Mouse (Mus musculus) bone marrow macrophage, adult 2 months (primary cell): ENCODE data around the gene Retnlg. TPM values are rescaled to one million over a fixed set of nuclear protein-coding genes. Genes with fewer than 3 reads are reported as not detected.
"Not testable (repeated sequence)": the region's sequence is repeated elsewhere in the genome, so short reads cannot be mapped to it uniquely, and the experiment has no call there.

Experiments
- H3K27ac ChIP-seq: 2 replicates; pipeline ENCODE4 v1.5.1; 2012; ENCODE audit warnings: low read depth, low read length; ENCODE audit not compliant: insufficient read depth
- H3K4me1 ChIP-seq: 2 replicates; pipeline ENCODE4 v1.6.1; 2012; ENCODE audit warnings: low read length; ENCODE audit not compliant: control insufficient read depth, insufficient read depth
- H3K4me3 ChIP-seq: 2 replicates; pipeline ENCODE4 v1.5.1; 2012; ENCODE audit warnings: mild to moderate bottlenecking, low read length, moderate library complexity; ENCODE audit not compliant: insufficient read depth
- CTCF ChIP-seq: IDR thresholded peaks from 2 replicates; pipeline ENCODE4 v1.5.1; 2012; ENCODE audit warnings: low read depth, mild to moderate bottlenecking, low read length, moderate library complexity
- POLR2A ChIP-seq: IDR thresholded peaks from 2 replicates; pipeline ENCODE4 v1.6.1; 2012; ENCODE audit warnings: mild to moderate bottlenecking, low read depth, low read length, borderline replicate concordance
- polyA plus RNA-seq: library from polyadenylated mRNA; stranded (reverse); fragments of >200 nt; gene quantifications from 2 replicates; pipeline ENCODE4 v1.2.4, GENCODE M21; 2012; ENCODE audit not compliant: missing spikeins, insufficient read depth, insufficient read length

Retnlg gene
- not detected in 2 replicates for polyA plus RNA-seq

DNA sequence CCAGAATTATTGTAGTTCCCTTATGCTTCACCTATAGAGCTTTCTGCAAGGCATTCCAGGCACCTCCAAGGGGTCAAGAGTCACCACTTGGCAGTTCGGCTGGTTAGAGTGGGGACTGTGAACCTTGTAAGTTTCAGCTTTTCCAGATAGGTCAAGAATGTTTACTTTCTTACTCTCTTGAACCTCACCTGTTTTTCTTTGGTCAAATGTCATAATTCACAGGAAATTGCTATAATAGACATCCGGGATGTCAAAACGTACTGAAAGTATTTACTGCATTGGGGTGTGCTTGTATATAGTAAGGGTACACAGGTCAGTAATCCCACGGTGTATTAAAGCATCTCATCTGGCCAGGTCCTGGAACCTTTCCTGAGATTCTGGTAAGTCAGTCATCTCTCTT, at the start of gene Retnlg:
Gene Retnlg, plus strand, starts transcription at position 301 of the 400 bp plus-strand sequence.
- Histone ChIP-seq H3K4me3 (no peak within 1 kb of the TSS), H3K27ac (no peak within 1 kb of the TSS), H3K4me1 (no peaks in the 10 kb centered on the region)
- no peak for TF ChIP-seq CTCF
- TF ChIP-seq POLR2A = no peak

DNA sequence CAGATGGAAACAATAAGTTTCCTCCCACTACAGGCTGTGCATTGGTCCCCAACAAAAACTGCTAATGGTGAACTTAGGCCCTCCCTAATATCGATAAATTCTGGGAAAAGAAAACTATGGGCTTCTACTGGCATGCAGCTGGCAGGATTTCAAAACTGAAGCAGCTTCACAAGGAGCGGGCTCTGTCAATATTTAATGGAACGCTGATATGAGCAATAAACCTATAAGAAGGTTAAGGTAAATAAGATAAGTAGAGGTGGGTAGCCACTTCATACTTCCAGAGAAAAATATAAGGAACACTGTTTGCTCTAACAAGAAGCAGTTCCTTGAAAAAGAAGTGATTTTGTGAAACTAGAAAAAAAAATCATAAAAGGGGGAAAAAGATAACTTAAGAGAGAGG, 45.9 kb upstream of the Retnlg start:
- TF ChIP-seq POLR2A (no peak), CTCF (no peak)

DNA sequence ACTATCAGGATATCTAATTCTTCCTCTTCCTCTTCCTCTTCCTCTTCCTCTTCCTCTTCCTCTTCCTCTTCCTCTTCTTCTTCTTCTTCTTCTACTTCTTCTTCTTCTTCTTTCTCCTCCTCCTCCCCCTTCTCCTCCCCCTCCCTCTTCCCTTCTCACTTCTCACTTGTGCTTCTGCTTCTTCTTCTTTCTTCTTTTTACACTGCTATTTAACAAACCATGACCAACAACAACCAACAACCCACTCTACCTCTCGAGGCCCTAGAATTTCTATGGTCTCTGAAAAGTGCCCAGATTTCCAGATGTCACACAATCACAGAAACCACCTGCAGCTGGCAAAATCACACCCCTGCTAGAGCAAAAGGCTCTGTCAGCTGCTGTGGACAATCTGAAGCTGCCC, 44.8 kb upstream of the Retnlg start:
- no peak overlapping the region for H3K27ac ChIP-seq
- TF ChIP-seq CTCF = no peak
- TF ChIP-seq POLR2A = no peak
- H3K4me1 ChIP-seq = no peaks in the 10 kb centered on the region
- no peak overlapping the region for H3K4me3 ChIP-seq

More for the DNA sequence above, 45.9 kb upstream of the Retnlg start:
- no peak overlapping the region for H3K27ac ChIP-seq
- no peaks in the 10 kb centered on the region for H3K4me1 ChIP-seq
- no peak overlapping the region for H3K4me3 ChIP-seq

GRCm38 (mm10) chr16:48829060-48829459, 43.4 kb upstream of the Retnlg start:
- H3K4me3 ChIP-seq = no peak overlapping the region
- no peak overlapping the region for H3K27ac ChIP-seq
- TF ChIP-seq CTCF = no peak
- no peak for TF ChIP-seq POLR2A
- H3K4me1 ChIP-seq = no peaks in the 10 kb centered on the region

- TF ChIP-seq CTCF = no peak
- H3K27ac ChIP-seq = no peak overlapping the region
- no peak overlapping the region for H3K4me3 ChIP-seq
- no peaks in the 10 kb centered on the region for H3K4me1 ChIP-seq
Observed at GRCm38 (mm10) chr16:48832055-48832454, 40.4 kb upstream of the Retnlg start.

- not testable (repeated sequence) for H3K4me3 ChIP-seq, H3K27ac ChIP-seq, H3K4me1 ChIP-seq
Observed at GRCm38 (mm10) chr16:48833626-48834025, 38.8 kb upstream of the Retnlg start.

DNA sequence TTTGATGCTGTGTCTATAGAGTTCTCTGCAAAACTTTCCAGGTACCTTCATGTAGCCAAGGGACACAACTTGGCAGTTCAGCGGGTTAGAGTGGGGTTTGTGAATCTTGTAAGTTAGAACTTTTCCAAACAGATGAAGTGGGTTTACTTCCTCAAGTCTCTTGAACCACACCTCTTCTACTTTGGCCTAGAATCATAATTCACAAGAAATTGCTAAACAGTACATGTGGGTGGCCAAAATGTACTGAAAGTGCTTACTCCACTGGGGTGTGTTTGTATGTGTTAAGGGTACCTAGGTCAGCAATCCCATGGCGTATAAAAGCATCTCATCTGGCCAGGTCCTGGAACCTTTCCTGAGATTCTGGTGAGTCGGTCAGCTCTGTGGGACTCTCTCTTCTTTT, 30.2 kb upstream of the Retnlg start, which contains the start of gene Retnla:
Gene Retnla, plus strand, starts transcription at position 286 of the 400 bp plus-strand sequence.
- TF ChIP-seq POLR2A (no peak), CTCF (no peak)
- no peak within 1 kb of the TSS for H3K4me3 ChIP-seq
- no peak within 1 kb of the TSS for H3K27ac ChIP-seq
- no peaks in the 10 kb centered on the region for H3K4me1 ChIP-seq

DNA sequence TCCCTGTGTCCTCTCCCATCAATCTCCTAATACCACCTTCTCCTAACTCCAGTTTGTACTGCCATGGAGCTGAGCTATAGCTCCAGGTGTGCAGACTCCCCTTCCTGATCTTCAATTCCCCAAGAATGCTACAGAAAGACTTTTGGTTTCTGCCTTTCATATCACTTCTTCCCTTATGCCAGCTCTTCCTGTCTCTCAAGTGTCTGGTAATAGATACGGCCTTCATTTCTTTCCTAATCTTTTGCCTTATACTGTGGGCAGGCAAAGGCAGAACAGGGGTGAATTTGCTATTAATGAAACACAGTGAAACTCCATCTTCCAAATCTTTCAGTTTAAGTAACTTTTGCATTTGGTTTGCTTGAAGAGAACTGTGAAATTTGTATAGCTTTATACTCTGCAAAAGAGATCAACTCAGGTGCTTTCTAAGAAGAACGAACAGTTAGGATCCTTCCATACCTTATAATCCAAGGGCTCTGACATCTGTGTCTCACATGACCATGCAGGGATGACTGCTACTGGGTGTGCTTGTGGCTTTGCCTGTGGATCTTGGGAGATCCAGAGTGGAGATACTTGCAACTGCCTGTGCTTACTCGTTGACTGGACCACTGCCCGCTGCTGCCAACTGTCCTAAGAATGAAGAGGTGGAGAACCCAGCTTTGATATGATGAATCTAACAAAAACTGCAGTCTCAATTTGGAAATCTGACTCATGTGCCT, 28.6 kb upstream of the Retnlg start:
- Histone ChIP-seq H3K27ac (no peak overlapping the region), H3K4me1 (no peaks in the 10 kb centered on the region), H3K4me3 (no peak overlapping the region)
- TF ChIP-seq CTCF = no peak
- TF ChIP-seq POLR2A = no peak

DNA sequence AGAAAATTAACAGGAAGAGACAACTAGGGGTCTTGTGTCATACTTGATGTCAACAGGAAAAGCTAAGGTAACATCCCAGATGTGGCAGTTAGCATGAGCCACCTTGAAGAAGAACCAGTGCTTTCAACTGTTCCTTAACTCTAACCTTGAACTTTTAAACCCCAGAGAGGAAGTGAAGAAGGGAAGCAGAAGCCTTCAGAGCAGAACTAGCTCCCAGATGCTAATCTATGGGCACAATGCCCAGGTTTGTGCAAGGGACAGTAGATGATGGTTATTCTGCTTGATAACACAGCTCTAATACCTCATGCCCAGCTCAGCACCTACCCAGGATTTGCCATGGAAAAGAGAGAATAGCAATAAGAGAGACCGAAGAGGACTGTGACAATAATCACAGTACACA, 7.4 kb upstream of the Retnlg start:
- H3K4me3 ChIP-seq, H3K27ac ChIP-seq, H3K4me1 ChIP-seq: not testable (repeated sequence)

DNA sequence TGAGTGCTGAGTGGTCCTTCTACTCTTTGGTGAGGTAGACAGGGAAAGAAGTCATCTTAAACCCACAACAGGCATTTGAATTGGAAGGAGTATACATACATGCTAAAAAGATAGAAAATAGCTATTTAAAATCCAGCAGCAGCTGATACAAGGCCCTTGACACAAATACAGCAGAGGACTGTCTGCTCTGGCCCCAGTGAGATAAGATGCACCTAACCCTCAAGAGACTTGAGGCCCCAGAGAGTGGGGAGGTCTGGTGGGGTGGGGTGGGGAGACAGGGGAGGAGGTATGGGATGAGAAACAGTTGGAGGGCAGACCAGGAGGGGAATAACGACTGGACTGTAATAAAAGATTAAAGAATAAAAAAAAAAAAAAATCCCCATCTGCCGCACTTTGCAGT, 4.7 kb upstream of the Retnlg start:
- H3K4me1 ChIP-seq = no peaks in the 10 kb centered on the region
- TF ChIP-seq POLR2A = no peak
- TF ChIP-seq CTCF = no peak
- no peak overlapping the region for H3K27ac ChIP-seq
- H3K4me3 ChIP-seq = no peak overlapping the region

GRCm38 (mm10) chr16:48868663-48869062, 3.8 kb upstream of the Retnlg start:
- Histone ChIP-seq H3K4me1 (no peaks in the 10 kb centered on the region), H3K4me3 (no peak overlapping the region), H3K27ac (no peak overlapping the region)
- no peak for TF ChIP-seq CTCF
- TF ChIP-seq POLR2A = no peak
